Mouse (Mus musculus): Measurements from ENCODE around the gene Pitpnb. TPM values are rescaled to one million over a fixed set of nuclear protein-coding genes. Genes with fewer than 3 reads are reported as not detected.

The Pitpnb gene
- total RNA-seq, 2 experiments from 2014 or later: 14.5 to 47.4 TPM

DNA sequence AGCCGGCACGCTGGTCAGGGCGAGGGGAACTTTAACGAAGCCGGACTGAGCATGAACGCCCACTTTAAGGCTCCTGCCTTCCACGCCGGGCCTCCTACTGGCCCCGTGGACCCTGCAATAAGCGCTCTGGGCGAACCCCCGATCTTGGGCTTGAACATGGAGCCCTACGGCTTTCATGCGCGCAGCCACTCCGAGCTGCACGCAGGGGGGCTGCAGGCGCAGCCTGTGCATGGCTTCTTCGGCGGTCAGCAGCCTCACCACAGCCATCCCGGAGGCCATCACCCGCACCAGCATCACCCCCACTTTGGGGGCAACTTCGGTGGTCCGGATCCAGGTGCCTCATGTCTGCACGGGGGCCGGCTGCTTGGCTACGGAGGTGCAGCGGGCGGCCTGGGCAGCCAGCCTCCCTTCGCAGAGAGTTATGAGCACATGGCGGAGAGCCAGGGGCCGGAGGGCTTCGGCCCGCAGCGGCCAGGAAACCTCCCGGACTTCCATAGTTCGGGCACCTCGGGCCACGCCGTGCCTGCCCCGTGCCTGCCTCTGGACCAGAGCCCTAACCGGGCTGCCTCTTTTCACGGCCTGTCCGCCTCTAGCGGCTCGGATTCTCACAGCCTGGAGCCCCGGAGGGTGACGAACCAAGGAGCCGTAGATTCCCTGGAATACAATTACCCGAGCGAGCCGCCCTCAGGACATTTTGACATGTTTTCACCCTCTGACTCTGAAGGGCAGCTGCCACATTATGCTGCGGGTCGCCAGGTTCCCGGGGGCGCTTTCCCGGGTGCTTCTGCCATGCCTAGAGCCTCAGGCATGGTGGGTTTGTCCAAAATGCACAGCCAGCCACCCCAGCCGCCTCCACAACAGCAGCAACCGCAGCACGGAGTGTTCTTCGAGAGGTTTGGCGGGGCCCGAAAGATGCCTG is 87.9 kb downstream of the Pitpnb start:
- no peak for ATAC-seq (replicated peaks; ENCODE audit: low FRiP score, poor library complexity, severe bottlenecking)

DNA sequence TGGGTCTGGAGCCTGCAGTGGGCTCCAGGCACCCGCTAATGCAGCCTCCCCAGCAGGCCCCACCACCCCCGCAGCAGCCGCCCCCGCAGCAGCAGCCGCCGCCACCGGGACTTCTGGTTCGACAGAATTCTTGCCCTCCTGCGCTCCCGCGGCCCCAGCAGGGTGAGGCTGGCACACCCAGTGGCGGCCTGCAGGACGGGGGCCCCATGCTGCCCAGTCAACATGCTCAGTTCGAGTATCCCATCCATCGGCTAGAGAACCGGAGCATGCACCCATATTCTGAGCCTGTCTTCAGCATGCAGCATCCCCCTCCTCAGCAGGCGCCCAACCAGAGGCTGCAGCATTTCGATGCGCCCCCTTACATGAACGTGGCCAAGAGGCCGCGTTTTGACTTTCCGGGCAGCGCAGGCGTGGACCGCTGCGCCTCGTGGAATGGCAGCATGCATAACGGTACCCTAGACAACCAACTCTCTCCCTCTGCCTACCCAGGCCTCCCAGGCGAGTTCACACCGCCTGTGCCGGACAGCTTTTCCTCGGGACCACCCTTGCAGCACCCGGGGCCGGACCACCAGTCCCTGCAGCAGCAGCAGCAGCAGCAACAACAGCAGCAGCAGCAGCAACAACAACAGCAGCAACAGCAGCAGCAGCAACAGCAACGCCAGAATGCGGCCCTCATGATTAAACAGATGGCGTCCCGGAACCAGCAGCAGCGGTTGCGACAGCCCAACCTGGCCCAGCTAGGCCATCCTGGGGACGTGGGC is 88.7 kb downstream of the Pitpnb start:
- no peak for ATAC-seq (replicated peaks; ENCODE audit: low FRiP score, poor library complexity, severe bottlenecking)

- ATAC-seq (replicated peaks; ENCODE audit: low FRiP score, poor library complexity, severe bottlenecking): no peak
Observed at GRCm38 (mm10) chr5:111420011-111420691, 89.6 kb downstream of the Pitpnb start.

- no peak for ATAC-seq (replicated peaks; ENCODE audit: low FRiP score, poor library complexity, severe bottlenecking)
Observed at GRCm38 (mm10) chr5:111420896-111421295, 90.3 kb downstream of the Pitpnb start.

GRCm38 (mm10) chr5:111421424-111421823 is 90.9 kb downstream of the Pitpnb start:
- no peak for ATAC-seq (replicated peaks; ENCODE audit: low FRiP score, poor library complexity, severe bottlenecking)

- ATAC-seq (replicated peaks; ENCODE audit: low FRiP score, poor library complexity, severe bottlenecking): no peak
Observed at GRCm38 (mm10) chr5:111422058-111422800, 91.7 kb downstream of the Pitpnb start.

DNA sequence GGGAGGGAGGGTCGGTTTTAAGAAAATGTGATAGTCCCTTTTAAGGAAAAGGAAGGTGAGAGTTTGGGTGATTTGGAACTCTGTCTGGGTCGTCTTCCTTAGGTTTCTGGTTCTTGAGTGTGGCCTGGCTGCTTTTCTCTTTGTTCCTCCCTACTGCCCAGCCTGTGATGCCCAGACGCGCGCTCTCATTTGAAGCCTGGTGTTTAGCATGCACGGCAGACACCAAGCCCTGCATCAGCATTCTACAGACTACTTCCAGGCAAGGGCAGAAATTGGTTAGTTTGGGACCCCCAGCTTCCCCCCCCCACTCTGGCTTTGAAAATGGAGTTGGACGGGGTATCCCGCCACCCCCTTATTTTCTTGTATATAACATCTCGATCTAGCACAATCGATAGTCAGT is 92.4 kb downstream of the Pitpnb start:
- ATAC-seq (replicated peaks; ENCODE audit: low FRiP score, poor library complexity, severe bottlenecking): no peak

DNA sequence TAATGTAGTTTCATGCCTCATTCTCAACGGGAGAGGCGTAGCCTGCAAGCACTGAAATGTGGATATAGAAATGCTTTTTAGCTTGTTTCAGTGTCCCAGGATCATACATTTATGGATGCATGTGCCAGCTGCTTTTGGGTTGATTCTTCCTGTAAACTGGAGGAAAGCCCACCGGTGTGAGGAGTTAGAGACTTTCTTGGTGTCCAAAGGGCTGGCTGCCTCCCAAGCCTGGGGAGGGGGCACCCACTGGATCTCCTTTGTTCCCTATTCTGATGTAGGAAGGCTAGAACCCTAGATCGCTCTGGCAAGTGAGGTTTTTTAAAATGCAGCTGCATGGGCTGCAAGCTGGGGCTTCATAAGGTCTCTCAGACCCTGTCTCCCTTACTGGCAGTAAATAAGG is 93.1 kb downstream of the Pitpnb start:
- no peak for ATAC-seq (replicated peaks; ENCODE audit: low FRiP score, poor library complexity, severe bottlenecking)

DNA sequence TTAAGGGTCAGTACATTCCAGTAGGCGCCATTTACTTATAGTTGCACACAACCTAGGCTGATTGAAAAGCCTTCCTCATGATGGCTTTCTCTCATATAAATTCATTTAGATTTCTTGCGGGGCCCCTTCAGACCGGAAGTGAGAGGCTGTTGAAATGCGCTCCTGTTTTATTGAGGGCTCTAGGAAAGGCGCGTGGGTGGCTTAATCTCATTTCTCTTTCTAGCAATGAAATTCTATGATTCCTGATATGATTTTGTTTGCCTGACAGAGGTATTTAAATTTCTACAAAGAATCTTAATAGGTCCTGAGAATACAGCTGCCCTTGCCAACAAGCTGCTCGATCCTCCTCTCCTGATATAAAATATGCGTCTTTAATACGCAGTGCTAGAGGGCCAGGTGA is 95.2 kb downstream of the Pitpnb start:
- ATAC-seq (replicated peaks; ENCODE audit: low FRiP score, poor library complexity, severe bottlenecking): no peak

- no peak for ATAC-seq (replicated peaks; ENCODE audit: low FRiP score, poor library complexity, severe bottlenecking)
Observed at GRCm38 (mm10) chr5:111426249-111426648, 95.7 kb downstream of the Pitpnb start.

DNA sequence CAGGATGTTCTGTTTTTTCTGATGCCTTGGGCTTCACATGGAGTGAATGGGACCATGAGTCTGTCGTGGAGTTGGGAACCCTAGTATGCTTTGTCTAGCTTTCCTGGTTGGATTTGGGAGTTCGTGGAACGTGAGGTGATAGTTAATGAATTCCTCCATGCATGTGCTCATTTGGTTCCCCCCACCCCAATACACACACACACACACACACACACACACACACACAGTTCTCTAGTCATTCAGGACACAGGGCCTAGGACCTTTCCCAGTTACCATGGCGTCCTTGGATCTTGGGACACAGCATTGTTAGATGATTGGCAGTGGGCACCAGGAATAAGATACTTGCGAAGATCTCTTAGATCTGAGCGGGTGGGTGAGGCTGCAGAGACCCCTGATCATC is 98.3 kb downstream of the Pitpnb start:
- no peak for ATAC-seq (replicated peaks; ENCODE audit: low FRiP score, poor library complexity, severe bottlenecking)

DNA sequence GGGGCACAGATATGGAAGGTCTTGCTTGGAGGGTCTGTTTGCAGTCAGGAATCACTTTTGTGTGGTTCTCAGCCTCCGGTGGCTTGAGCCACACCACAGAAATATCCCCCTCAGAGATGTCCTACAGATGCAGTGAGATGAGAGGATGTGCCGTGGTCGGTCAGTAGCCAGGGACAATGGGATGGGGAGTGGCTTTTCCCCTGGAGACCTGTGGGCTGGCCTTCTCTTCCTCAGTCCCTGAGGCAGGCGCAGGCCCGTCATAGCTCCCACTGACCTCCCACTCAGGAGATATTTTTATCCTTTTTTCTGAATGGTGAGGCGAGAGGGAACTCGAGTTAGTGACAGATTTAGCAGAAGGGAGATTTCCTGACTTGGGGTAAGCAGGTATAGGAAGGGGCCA is 99.2 kb downstream of the Pitpnb start:
- ATAC-seq (replicated peaks; ENCODE audit: low FRiP score, poor library complexity, severe bottlenecking): no peak

GRCm38 (mm10) chr5:111431007-111431730 is 100.6 kb downstream of the Pitpnb start:
- no peak for ATAC-seq (replicated peaks; ENCODE audit: low FRiP score, poor library complexity, severe bottlenecking)

GRCm38 (mm10) chr5:111432842-111433241 is 102.3 kb downstream of the Pitpnb start:
- ATAC-seq (replicated peaks; ENCODE audit: low FRiP score, poor library complexity, severe bottlenecking): no peak

- no peak for ATAC-seq (replicated peaks; ENCODE audit: low FRiP score, poor library complexity, severe bottlenecking)
Observed at GRCm38 (mm10) chr5:111434342-111434842, 103.8 kb downstream of the Pitpnb start.

GRCm38 (mm10) chr5:111436260-111436659 is 105.7 kb downstream of the Pitpnb start:
- no peak for ATAC-seq (replicated peaks; ENCODE audit: low FRiP score, poor library complexity, severe bottlenecking)

DNA sequence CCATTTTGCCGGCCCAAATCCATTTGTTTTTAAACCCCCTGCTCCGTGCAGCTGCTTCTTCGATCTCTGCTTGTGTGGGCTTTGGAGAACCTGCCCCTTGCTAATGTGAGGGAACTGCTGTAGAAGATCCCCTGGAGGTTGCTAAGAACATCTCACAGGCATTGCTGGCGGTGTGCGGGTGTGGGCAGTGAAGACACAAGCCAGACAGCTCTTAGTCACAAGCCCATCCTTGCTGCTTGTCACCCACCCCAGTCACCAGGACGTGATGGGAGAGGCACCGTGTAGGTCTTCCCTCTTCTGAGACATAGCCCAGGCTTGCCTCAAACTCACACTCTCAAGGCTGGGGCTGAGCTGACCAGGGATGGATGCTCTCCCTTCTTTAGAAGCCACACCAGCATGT is 106.6 kb downstream of the Pitpnb start:
- ATAC-seq (replicated peaks; ENCODE audit: low FRiP score, poor library complexity, severe bottlenecking): no peak

Data from erythroid progenitor cell, adult 5-6 weeks (primary cell).